Mouse (Mus musculus) forebrain, postnatal 0 days (tissue): ENCODE measurements around the gene Zfp597. TPM values are rescaled to one million over a fixed set of nuclear protein-coding genes. Genes with fewer than 3 reads are reported as not detected.

Experiments used
- ATAC-seq: fragments of 200-750 bp; cut with Nextera tagmentation; 2 replicates; pipeline ENCODE4 v1.8.0; 2017; ENCODE audit warnings: mild to moderate bottlenecking, moderate library complexity
- DNase-seq: peaks from one replicate; pipeline ENCODE4 v3.0.0-alpha.2; 2015
- H3K27ac ChIP-seq: fragments of 300-500 bp; sonication (generic); 2 replicates; pipeline ENCODE4 v1.5.1; 2014; ENCODE audit warnings: low read depth, mild to moderate bottlenecking, antibody characterized with exemption, low read length, moderate library complexity, mixed read lengths
- H3K27me3 ChIP-seq: fragments of 300-500 bp; sonication (generic); 2 replicates; pipeline ENCODE4 v1.6.1; 2014; ENCODE audit warnings: mild to moderate bottlenecking, low read length, mixed read lengths; ENCODE audit not compliant: insufficient read depth
- H3K36me3 ChIP-seq: fragments of 300-500 bp; sonication (generic); 2 replicates; pipeline ENCODE4 v1.6.1; 2014; ENCODE audit warnings: mild to moderate bottlenecking, moderate library complexity; ENCODE audit not compliant: insufficient read depth
- H3K4me1 ChIP-seq: fragments of 300-500 bp; sonication (generic); 2 replicates; pipeline ENCODE4 v1.6.1; 2014; ENCODE audit warnings: antibody characterized with exemption; ENCODE audit not compliant: insufficient read depth
- H3K4me2 ChIP-seq: fragments of 300-500 bp; sonication (generic); 2 replicates; pipeline ENCODE4 v1.6.1; 2014; ENCODE audit warnings: low read depth, mild to moderate bottlenecking, moderate library complexity
- H3K4me3 ChIP-seq: fragments of 300-500 bp; sonication (generic); 2 replicates; pipeline ENCODE4 v1.5.1; 2014; ENCODE audit warnings: low read depth, low read length, mixed read lengths
- H3K9ac ChIP-seq: fragments of 300-500 bp; sonication (generic); 2 replicates; pipeline ENCODE4 v1.6.1; 2014; ENCODE audit warnings: mild to moderate bottlenecking
- H3K9me3 ChIP-seq: fragments of 300-500 bp; sonication (generic); 2 replicates; pipeline ENCODE4 v1.6.1; 2016; ENCODE audit warnings: low read length
- CTCF ChIP-seq: sonication (generic); IDR thresholded peaks from 2 replicates; pipeline ENCODE4 v1.5.1; 2016; ENCODE audit warnings: antibody characterized with exemption, control low read depth, low read depth
- WGBS: fragments of 180-500 bp; shearing (Covaris S2); extraction: QIAGEN DNeasy Blood & Tissue Kit; methylation state at CpG from one replicate; pipeline ENCODE4 v1.1.7; 2014; 5-methylcytosine and 5-hydroxymethylcytosine counted together
- polyA plus RNA-seq: library from polyadenylated mRNA; unstranded; fragments of >200 nt; fragmentation: Nextera tagmentation; extraction: Ambion mirVana; gene quantifications from 2 replicates; pipeline ENCODE4 v1.2.1, GENCODE M21; 2015
- total RNA-seq: library from RNA; depleted of rRNA; stranded (reverse); fragments of >200 nt; gene quantifications from 2 replicates; pipeline ENCODE4 v1.2.3, GENCODE M21; 2014

The Zfp597 gene
- total and polyA plus RNA-seq, 2 experiments from 2014 or later = 10.4 to 54.8 TPM

GRCm38 (mm10) chr16:3846711-3847518 is 37.4 kb downstream of the Zfp597 start, which contains the start of gene Zfp174:
Zfp174 (plus strand) TSS chr16:3847268.
- Histone ChIP-seq H3K4me2 (peak within 1 kb of the TSS; percentile 71), H3K9me3 (no peaks in the 10 kb centered on the region), H3K4me1 (peaks cover 8% of the 10 kb centered on the region), H3K27me3 (no peaks in the 10 kb centered on the region), H3K9ac (peak within 1 kb of the TSS; percentile 64), H3K4me3 (peak within 1 kb of the TSS; percentile 54), H3K36me3 (no peaks in the 10 kb centered on the region), H3K27ac (no peak within 1 kb of the TSS)
- WGBS = 4% methylated on average over 38 of the region's 38 CpGs
- ATAC-seq (peak; percentile 100), DNase-seq (peak; percentile 95)
- peak; percentile 18; the same call in 1 of the 2 replicates for TF ChIP-seq CTCF

DNA sequence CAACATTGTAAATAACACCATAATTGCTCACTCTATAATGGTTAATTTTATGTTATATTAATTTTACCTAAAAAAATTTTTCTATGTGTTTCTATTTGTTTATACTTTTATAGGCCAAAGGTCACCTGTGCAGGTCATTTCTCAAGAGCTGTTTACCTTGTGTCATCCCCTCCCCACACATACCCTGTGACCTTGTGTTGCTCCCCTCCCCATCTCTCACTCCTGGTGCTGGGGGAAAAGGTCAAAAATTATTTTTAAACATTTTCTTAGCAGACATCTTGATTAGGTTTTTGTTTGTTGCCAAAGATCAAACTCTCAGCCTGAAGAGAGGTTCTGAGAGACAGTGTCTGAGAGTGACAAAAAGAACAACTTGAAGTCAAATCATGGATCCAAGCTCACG is 40.6 kb downstream of the Zfp597 start:
- Histone ChIP-seq H3K36me3 (no peaks in the 10 kb centered on the region), H3K4me3 (no peak overlapping the region), H3K27ac (no peak overlapping the region), H3K4me1 (peaks cover 4% of the 10 kb centered on the region), H3K9ac (no peak overlapping the region), H3K27me3 (no peaks in the 10 kb centered on the region), H3K4me2 (no peak overlapping the region), H3K9me3 (no peaks in the 10 kb centered on the region)
- WGBS = 68% methylated on average over 1 of the region's 1 CpGs
- TF ChIP-seq CTCF = no peak
- ATAC-seq (no peak), DNase-seq (no peak)

DNA sequence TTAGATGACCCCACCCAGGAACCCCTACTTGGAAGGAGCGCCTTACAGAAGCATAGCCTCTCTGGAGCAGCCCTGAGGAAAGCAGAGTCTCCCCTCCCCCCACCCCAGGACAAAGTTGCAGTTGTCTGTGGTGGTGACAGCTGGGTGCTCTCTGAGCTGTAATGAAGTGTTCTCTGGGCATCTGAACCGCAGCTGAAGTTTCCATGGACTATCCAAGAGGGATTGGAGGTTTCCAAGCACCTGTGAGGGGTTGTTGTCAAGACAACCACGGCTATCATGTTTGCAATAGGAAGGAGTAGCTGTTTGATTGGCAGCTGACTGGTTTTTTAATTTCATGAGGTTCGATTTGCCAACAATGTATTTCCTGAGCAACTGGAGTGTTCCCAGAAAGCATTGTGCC is 41.4 kb downstream of the Zfp597 start:
- Histone ChIP-seq H3K9me3 (no peaks in the 10 kb centered on the region), H3K27me3 (no peaks in the 10 kb centered on the region), H3K4me2 (no peak overlapping the region), H3K9ac (no peak overlapping the region), H3K27ac (no peak overlapping the region), H3K4me3 (no peak overlapping the region), H3K4me1 (peaks cover 4% of the 10 kb centered on the region), H3K36me3 (no peaks in the 10 kb centered on the region)
- DNase-seq = no peak
- ATAC-seq = no peak
- WGBS = 34% methylated on average over 4 of the region's 4 CpGs
- no peak for TF ChIP-seq CTCF

DNA sequence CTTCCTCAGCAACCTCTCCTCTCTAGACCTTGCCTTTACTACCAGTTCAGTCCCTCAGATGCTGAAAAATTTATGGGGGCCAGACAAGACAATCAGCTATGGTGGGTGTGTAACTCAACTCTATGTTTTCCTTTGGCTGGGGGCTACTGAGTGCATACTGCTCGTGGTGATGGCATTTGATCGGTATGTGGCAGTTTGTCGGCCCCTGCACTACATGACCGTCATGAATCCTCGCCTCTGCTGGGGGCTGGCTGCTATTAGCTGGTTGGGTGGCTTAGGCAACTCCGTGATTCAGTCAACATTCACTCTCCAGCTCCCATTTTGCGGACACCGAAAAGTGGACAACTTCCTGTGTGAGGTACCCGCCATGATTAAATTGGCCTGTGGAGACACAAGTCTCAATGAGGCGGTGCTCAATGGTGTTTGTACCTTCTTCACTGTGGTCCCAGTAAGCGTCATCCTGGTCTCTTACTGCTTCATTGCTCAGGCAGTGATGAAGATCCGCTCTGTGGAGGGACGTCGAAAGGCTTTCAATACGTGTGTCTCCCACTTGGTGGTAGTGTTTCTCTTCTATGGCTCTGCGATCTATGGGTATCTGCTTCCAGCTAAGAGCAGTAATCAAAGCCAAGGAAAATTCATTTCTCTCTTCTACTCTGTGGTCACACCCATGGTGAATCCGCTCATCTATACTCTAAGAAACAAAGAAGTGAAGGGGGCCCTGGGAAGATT is 45.0 kb downstream of the Zfp597 start:
- H3K4me2 ChIP-seq = no peak overlapping the region
- no peak overlapping the region for H3K27ac ChIP-seq
- H3K4me1 ChIP-seq = no peaks in the 10 kb centered on the region
- DNase-seq = peak; percentile 21
- no peak overlapping the region for H3K9ac ChIP-seq
- no peak; the same call in 1 of the 2 replicates for ATAC-seq
- no peak overlapping the region for H3K4me3 ChIP-seq
- H3K9me3 ChIP-seq = no peaks in the 10 kb centered on the region
- no peaks in the 10 kb centered on the region for H3K36me3 ChIP-seq
- no peaks in the 10 kb centered on the region for H3K27me3 ChIP-seq
- TF ChIP-seq CTCF = peak; percentile 59
- 65% methylated on average over 17 of the region's 17 CpGs for WGBS

DNA sequence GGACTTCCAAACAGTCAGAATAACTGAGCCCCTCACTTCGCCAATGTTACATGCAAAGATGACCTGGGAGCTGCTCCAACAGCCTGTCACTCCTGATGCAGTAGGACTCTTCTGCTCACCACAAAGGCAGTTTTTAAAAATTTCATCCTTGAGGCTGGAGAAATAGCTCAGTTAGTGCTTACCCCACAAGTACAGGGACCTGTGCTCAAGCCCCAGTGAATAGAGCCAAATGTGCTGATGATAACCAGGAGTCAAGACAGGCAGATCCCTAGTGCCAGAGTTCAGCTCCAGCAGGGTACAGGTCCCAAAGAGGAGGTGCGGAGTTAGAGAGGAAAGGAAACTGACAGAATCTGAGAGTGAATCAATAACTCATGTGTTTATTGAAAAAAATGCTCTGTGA is 48.9 kb downstream of the Zfp597 start:
- Histone ChIP-seq H3K9ac (no peak overlapping the region), H3K4me1 (no peaks in the 10 kb centered on the region), H3K27me3 (no peaks in the 10 kb centered on the region), H3K36me3 (no peaks in the 10 kb centered on the region), H3K4me2 (no peak overlapping the region), H3K9me3 (no peaks in the 10 kb centered on the region), H3K27ac (no peak overlapping the region), H3K4me3 (no peak overlapping the region)
- DNase-seq (no peak), ATAC-seq (no peak)
- WGBS = 88% methylated on average over 2 of the region's 2 CpGs
- no peak for TF ChIP-seq CTCF

GRCm38 (mm10) chr16:3830588-3831109 is 53.7 kb downstream of the Zfp597 start, which contains the start of gene Olfr15:
Olfr15 (plus strand) TSS chr16:3830878.
- H3K9me3 ChIP-seq = no peaks in the 10 kb centered on the region

DNA sequence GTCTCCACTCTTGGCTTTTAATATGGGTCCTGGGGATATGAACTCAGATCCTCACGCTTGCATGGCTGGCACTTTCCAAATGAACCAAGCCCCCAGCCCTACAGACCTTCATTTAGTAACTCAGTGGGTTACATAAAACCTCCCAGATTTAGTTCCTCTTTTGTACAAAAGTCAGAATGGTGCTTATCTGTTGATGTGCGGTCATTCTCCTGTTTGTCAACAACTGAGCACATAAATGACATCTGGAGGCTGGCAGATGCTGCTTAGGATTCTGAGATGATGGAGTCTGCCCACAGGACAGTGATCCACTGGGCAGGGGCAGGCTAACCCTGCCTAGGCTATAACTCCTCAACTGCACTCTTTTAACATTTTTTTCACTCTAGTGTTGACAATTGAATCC is 54.6 kb downstream of the Zfp597 start:
- 91% methylated on average over 2 of the region's 2 CpGs for WGBS
- H3K9me3 ChIP-seq = no peaks in the 10 kb centered on the region
- no peak overlapping the region for H3K4me3 ChIP-seq
- H3K4me1 ChIP-seq = no peaks in the 10 kb centered on the region
- DNase-seq = no peak
- ATAC-seq = no peak
- no peak for TF ChIP-seq CTCF
- no peaks in the 10 kb centered on the region for H3K27me3 ChIP-seq
- no peak overlapping the region for H3K4me2 ChIP-seq
- no peak overlapping the region for H3K9ac ChIP-seq
- no peaks in the 10 kb centered on the region for H3K36me3 ChIP-seq
- H3K27ac ChIP-seq = no peak overlapping the region

More at GRCm38 (mm10) chr16:3830588-3831109, 53.7 kb downstream of the Zfp597 start, which contains the start of gene Olfr15:
- H3K9ac ChIP-seq = no peak within 1 kb of the TSS
- no peak within 1 kb of the TSS for H3K27ac ChIP-seq
- H3K4me3 ChIP-seq = no peak within 1 kb of the TSS
- DNase-seq = no peak
- ATAC-seq = no peak
- TF ChIP-seq CTCF = no peak
- H3K27me3 ChIP-seq = no peaks in the 10 kb centered on the region
- no peak within 1 kb of the TSS for H3K4me2 ChIP-seq
- H3K4me1 ChIP-seq = no peaks in the 10 kb centered on the region
- H3K36me3 ChIP-seq = no peaks in the 10 kb centered on the region
